Mouse (Mus musculus): ENCODE results near the gene Tnip2. TPM values are rescaled to one million over a fixed set of nuclear protein-coding genes. Genes with fewer than 3 reads are reported as not detected.
A peak's percentile ranks its signal among the peaks of the same experiment; 100 is the strongest.

Tnip2 gene
- polyA plus RNA-seq, 1 experiment from 2014 or later = 15.0 TPM

- Histone ChIP-seq H3K4me3 (no peak overlapping the region), H3K27ac (replicated peaks) (no peak overlapping the region), H3K4me2 (no peak overlapping the region), H3K36me3 (no peaks in the 10 kb centered on the region), H3K27me3 (0 out of 2 replicates have a peak, but pooled peaks cover 4% of the 10 kb centered on the region), H3K9me3 (no peaks in the 10 kb centered on the region), H3K9ac (no peak overlapping the region), H3K4me1 (replicated peaks) (peaks cover 1% of the 10 kb centered on the region; the same call in 1 of the 2 replicates)
- no peak for ATAC-seq (ENCODE audit: low FRiP score, low read depth)
- WGBS = 84% methylated on average over 11 of the region's 11 CpGs
Observed at GRCm38 (mm10) chr5:34520458-34521209, 6.8 kb upstream of the Tnip2 start.

GRCm38 (mm10) chr5:34519389-34519910 lies 5.7 kb upstream of the Tnip2 start:
- Histone ChIP-seq H3K36me3 (no peaks in the 10 kb centered on the region), H3K27me3 (0 out of 2 replicates have a peak, but pooled peaks cover 4% of the 10 kb centered on the region), H3K9ac (no peak overlapping the region), H3K4me3 (no peak overlapping the region), H3K4me1 (replicated peaks) (no peaks in the 10 kb centered on the region), H3K9me3 (no peaks in the 10 kb centered on the region), H3K27ac (replicated peaks) (no peak overlapping the region), H3K4me2 (no peak overlapping the region)
- 84% methylated on average over 9 of the region's 9 CpGs for WGBS
- ATAC-seq (ENCODE audit: low FRiP score, low read depth) = no peak

- Histone ChIP-seq H3K9me3 (no peaks in the 10 kb centered on the region), H3K9ac (no peak overlapping the region), H3K27ac (replicated peaks) (no peak overlapping the region), H3K27me3 (no peaks in the 10 kb centered on the region), H3K4me1 (replicated peaks) (peaks cover 5% of the 10 kb centered on the region), H3K4me3 (no peak overlapping the region), H3K4me2 (no peak overlapping the region), H3K36me3 (no peaks in the 10 kb centered on the region)
- ATAC-seq (ENCODE audit: low FRiP score, low read depth) = no peak
- 24% methylated on average over 3 of the region's 3 CpGs for WGBS
Observed at GRCm38 (mm10) chr5:34517913-34518312, 4.1 kb upstream of the Tnip2 start.

- no peak for ATAC-seq (ENCODE audit: low FRiP score, low read depth)
- Histone ChIP-seq H3K4me1 (replicated peaks) (peaks cover 7% of the 10 kb centered on the region), H3K9me3 (no peaks in the 10 kb centered on the region)
Observed at GRCm38 (mm10) chr5:34515096-34515495, 1.3 kb upstream of the Tnip2 start.

GRCm38 (mm10) chr5:34514218-34514566 lies 401 bp upstream of the Tnip2 start:
- no peak for ATAC-seq (ENCODE audit: low FRiP score, low read depth)
- H3K36me3 ChIP-seq = no peaks in the 10 kb centered on the region
- H3K9me3 ChIP-seq = no peaks in the 10 kb centered on the region
- H3K4me1 ChIP-seq (replicated peaks) = peaks cover 7% of the 10 kb centered on the region
- H3K9ac ChIP-seq = no peak overlapping the region
- peaks cover 5% of the 10 kb centered on the region; the same call in 1 of the 2 replicates for H3K27me3 ChIP-seq
- no peak overlapping the region for H3K27ac ChIP-seq (replicated peaks)
- peak overlapping the region; percentile 87 for H3K4me2 ChIP-seq
- peak overlapping the region; percentile 74 for H3K4me3 ChIP-seq
- 28% methylated on average over 7 of the region's 7 CpGs for WGBS

More at GRCm38 (mm10) chr5:34515096-34515495, 1.3 kb upstream of the Tnip2 start:
- Histone ChIP-seq H3K4me3 (no peak overlapping the region), H3K4me2 (no peak overlapping the region), H3K36me3 (no peaks in the 10 kb centered on the region), H3K9ac (no peak overlapping the region), H3K27me3 (peaks cover 5% of the 10 kb centered on the region; the same call in 1 of the 2 replicates), H3K27ac (replicated peaks) (no peak overlapping the region)

GRCm38 (mm10) chr5:34512486-34512885 lies 1.3 kb downstream of the Tnip2 start:
- no peaks in the 10 kb centered on the region for H3K9me3 ChIP-seq
- H3K4me1 ChIP-seq (replicated peaks) = peaks cover 7% of the 10 kb centered on the region
- H3K27ac ChIP-seq (replicated peaks) = no peak overlapping the region
- H3K36me3 ChIP-seq = no peaks in the 10 kb centered on the region
- ATAC-seq (ENCODE audit: low FRiP score, low read depth) = no peak
- H3K4me2 ChIP-seq = peak overlapping the region; percentile 87
- H3K4me3 ChIP-seq = no peak overlapping the region
- H3K9ac ChIP-seq = no peak overlapping the region
- WGBS = 81% methylated on average over 3 of the region's 3 CpGs
- H3K27me3 ChIP-seq = peaks cover 5% of the 10 kb centered on the region; the same call in 1 of the 2 replicates

GRCm38 (mm10) chr5:34502821-34503220 lies 11.0 kb downstream of the Tnip2 start:
- Histone ChIP-seq H3K9me3 (no peaks in the 10 kb centered on the region), H3K27me3 (no peaks in the 10 kb centered on the region), H3K4me2 (no peak overlapping the region), H3K27ac (replicated peaks) (no peak overlapping the region), H3K36me3 (no peaks in the 10 kb centered on the region), H3K9ac (no peak overlapping the region), H3K4me3 (no peak overlapping the region), H3K4me1 (replicated peaks) (no peaks in the 10 kb centered on the region)
- no peak for ATAC-seq (ENCODE audit: low FRiP score, low read depth)
- 71% methylated on average over 6 of the region's 6 CpGs for WGBS

- no peaks in the 10 kb centered on the region for H3K27me3 ChIP-seq
- no peaks in the 10 kb centered on the region for H3K9me3 ChIP-seq
- no peak overlapping the region for H3K9ac ChIP-seq
- H3K4me3 ChIP-seq = no peak overlapping the region
- no peaks in the 10 kb centered on the region for H3K36me3 ChIP-seq
- H3K27ac ChIP-seq (replicated peaks) = no peak overlapping the region
- H3K4me2 ChIP-seq = no peak overlapping the region
- H3K4me1 ChIP-seq (replicated peaks) = no peaks in the 10 kb centered on the region
- WGBS = 97% methylated on average over 1 of the region's 1 CpGs
- no peak for ATAC-seq (ENCODE audit: low FRiP score, low read depth)
Observed at GRCm38 (mm10) chr5:34502411-34502810, 11.4 kb downstream of the Tnip2 start.

GRCm38 (mm10) chr5:34501588-34501987 lies 12.2 kb downstream of the Tnip2 start:
- WGBS = 91% methylated on average over 3 of the region's 3 CpGs
- no peak overlapping the region for H3K27ac ChIP-seq (replicated peaks)
- H3K27me3 ChIP-seq = no peaks in the 10 kb centered on the region
- no peak overlapping the region for H3K9ac ChIP-seq
- no peak overlapping the region for H3K4me2 ChIP-seq
- no peaks in the 10 kb centered on the region for H3K9me3 ChIP-seq
- no peak overlapping the region for H3K4me3 ChIP-seq
- no peaks in the 10 kb centered on the region for H3K4me1 ChIP-seq (replicated peaks)
- ATAC-seq (ENCODE audit: low FRiP score, low read depth) = no peak
- no peaks in the 10 kb centered on the region for H3K36me3 ChIP-seq

GRCm38 (mm10) chr5:34500886-34501285 lies 12.9 kb downstream of the Tnip2 start:
- 72% methylated on average over 5 of the region's 5 CpGs for whole genome bisulfite sequencing

GRCm38 (mm10) chr5:34496745-34497144 lies 17.0 kb downstream of the Tnip2 start:
- no peaks in the 10 kb centered on the region for H3K9me3 ChIP-seq
- H3K9ac ChIP-seq = no peak overlapping the region
- no peak overlapping the region for H3K4me2 ChIP-seq
- H3K27ac ChIP-seq (replicated peaks) = no peak overlapping the region
- H3K36me3 ChIP-seq = no peaks in the 10 kb centered on the region
- H3K27me3 ChIP-seq = no peaks in the 10 kb centered on the region
- H3K4me1 ChIP-seq (replicated peaks) = no peaks in the 10 kb centered on the region
- ATAC-seq (ENCODE audit: low FRiP score, low read depth) = no peak
- WGBS = 68% methylated on average over 6 of the region's 6 CpGs
- no peak overlapping the region for H3K4me3 ChIP-seq

More at GRCm38 (mm10) chr5:34500886-34501285, 12.9 kb downstream of the Tnip2 start:
- Histone ChIP-seq H3K9ac (no peak overlapping the region), H3K36me3 (no peaks in the 10 kb centered on the region), H3K27me3 (no peaks in the 10 kb centered on the region), H3K4me3 (no peak overlapping the region), H3K9me3 (no peaks in the 10 kb centered on the region), H3K4me1 (replicated peaks) (no peaks in the 10 kb centered on the region), H3K27ac (replicated peaks) (no peak overlapping the region), H3K4me2 (no peak overlapping the region)
- no peak for ATAC-seq (ENCODE audit: low FRiP score, low read depth)

GRCm38 (mm10) chr5:34489418-34489787 lies 24.4 kb downstream of the Tnip2 start:
- Histone ChIP-seq H3K9me3 (no peaks in the 10 kb centered on the region), H3K36me3 (peaks cover 14% of the 10 kb centered on the region), H3K27ac (replicated peaks) (no peak overlapping the region), H3K4me1 (replicated peaks) (no peaks in the 10 kb centered on the region), H3K4me3 (no peak overlapping the region), H3K27me3 (no peaks in the 10 kb centered on the region), H3K9ac (no peak overlapping the region), H3K4me2 (no peak overlapping the region)
- 85% methylated on average over 3 of the region's 3 CpGs for WGBS
- ATAC-seq (ENCODE audit: low FRiP score, low read depth) = no peak

Measured in hindbrain, embryonic 15.5 days (tissue).